Mouse (Mus musculus) small intestine, adult 2 months (tissue): Measurements from ENCODE around the gene Fndc4. TPM values are rescaled to one million over a fixed set of nuclear protein-coding genes. Genes with fewer than 3 reads are reported as not detected.

ENCODE experiments used
- H3K27ac ChIP-seq: fragments of 200-500 bp; 2 replicates; pipeline ENCODE4 v1.5.1; 2012; ENCODE audit warnings: low read depth, low read length, control low read depth, inconsistent platforms; ENCODE audit not compliant: insufficient read depth
- H3K27me3 ChIP-seq: fragments of 200-500 bp; 2 replicates; pipeline ENCODE4 v1.6.1; 2012; ENCODE audit warnings: mild to moderate bottlenecking, moderate library complexity, low read length, inconsistent platforms; ENCODE audit not compliant: control insufficient read depth, insufficient read depth
- H3K36me3 ChIP-seq: fragments of 200-500 bp; 2 replicates; pipeline ENCODE4 v1.6.1; 2012; ENCODE audit warnings: mild to moderate bottlenecking, low read length, control low read depth, inconsistent platforms; ENCODE audit not compliant: control insufficient read depth, insufficient read depth
- H3K4me1 ChIP-seq: fragments of 200-500 bp; 2 replicates; pipeline ENCODE4 v1.6.1; 2012; ENCODE audit warnings: low read length, inconsistent platforms, mixed read lengths; ENCODE audit not compliant: control insufficient read depth, insufficient read depth, insufficient read length
- H3K4me3 ChIP-seq: fragments of 200-500 bp; 2 replicates; pipeline ENCODE4 v1.5.1; 2012; ENCODE audit warnings: low read depth, mild to moderate bottlenecking, control low read depth, inconsistent platforms, low read length, moderate library complexity
- CTCF ChIP-seq: fragments of 200-500 bp; IDR thresholded peaks from 2 replicates; pipeline ENCODE4 v1.5.1; 2012; ENCODE audit warnings: low read depth, mild to moderate bottlenecking, control low read depth, inconsistent platforms, low read length, moderate library complexity, mixed read lengths; ENCODE audit not compliant: insufficient replicate concordance, insufficient read length; ENCODE audit errors: extremely low read depth
- POLR2A ChIP-seq: fragments of 200-500 bp; IDR thresholded peaks from 2 replicates; pipeline ENCODE4 v1.6.1; 2012; ENCODE audit warnings: low read depth, mild to moderate bottlenecking, control low read depth, inconsistent platforms, low read length, moderate library complexity
- WGBS: fragments of 180-500 bp; shearing (Covaris S2); methylation state at CpG from one replicate; pipeline ENCODE4 v1.1.7; 2018; 5-methylcytosine and 5-hydroxymethylcytosine counted together
- polyA plus RNA-seq: library from polyadenylated mRNA; depleted of rRNA; stranded (reverse); fragments of >200 nt; gene quantifications from 2 replicates; pipeline ENCODE4 v1.2.3, GENCODE M21; 2012; rRNA removed

Gene Fndc4
- 1.7 and 1.8 TPM in 2 replicates for polyA plus RNA-seq

GRCm38 (mm10) chr5:31295606-31296141, at the start of gene Fndc4:
Fndc4 (minus strand) TSS chr5:31296080.
- no peak within 1 kb of the TSS for H3K27ac ChIP-seq
- TF ChIP-seq POLR2A (no peak), CTCF (no peak)
- H3K4me3 ChIP-seq = peak within 1 kb of the TSS; percentile 58
- under 1% methylated on average over 46 of the region's 46 CpGs for WGBS
- peaks cover 18% of the 10 kb centered on the region for H3K27me3 ChIP-seq
- peaks cover 12% of the 10 kb centered on the region for H3K4me1 ChIP-seq
- H3K36me3 ChIP-seq = no peaks in the 10 kb centered on the region

GRCm38 (mm10) chr5:31328255-31328654, 32.4 kb upstream of the Fndc4 start:
- WGBS = 30% methylated on average over 7 of the region's 7 CpGs
- Histone ChIP-seq H3K27ac (no peak overlapping the region), H3K27me3 (no peaks in the 10 kb centered on the region), H3K36me3 (no peaks in the 10 kb centered on the region), H3K4me3 (no peak overlapping the region), H3K4me1 (no peaks in the 10 kb centered on the region)
- TF ChIP-seq CTCF (peak; percentile 65; the same call in 1 of the 2 replicates), POLR2A (no peak)

- WGBS = 14% methylated on average over 5 of the region's 5 CpGs
- no peak for TF ChIP-seq POLR2A
- no peak for TF ChIP-seq CTCF
- H3K27ac ChIP-seq = no peak overlapping the region
- H3K4me3 ChIP-seq = no peak overlapping the region
- H3K36me3 ChIP-seq = no peaks in the 10 kb centered on the region
- no peaks in the 10 kb centered on the region for H3K4me1 ChIP-seq
- H3K27me3 ChIP-seq = no peaks in the 10 kb centered on the region
Observed at GRCm38 (mm10) chr5:31326850-31327249, 31.0 kb upstream of the Fndc4 start.

- no peaks in the 10 kb centered on the region for H3K36me3 ChIP-seq
- WGBS = 48% methylated on average over 3 of the region's 3 CpGs
- H3K4me3 ChIP-seq = no peak overlapping the region
- H3K27me3 ChIP-seq = no peaks in the 10 kb centered on the region
- no peak overlapping the region for H3K27ac ChIP-seq
- no peak for TF ChIP-seq POLR2A
- no peak for TF ChIP-seq CTCF
- no peaks in the 10 kb centered on the region for H3K4me1 ChIP-seq
Observed at GRCm38 (mm10) chr5:31324085-31324484, 28.2 kb upstream of the Fndc4 start.

GRCm38 (mm10) chr5:31322776-31323175, 26.9 kb upstream of the Fndc4 start:
- Histone ChIP-seq H3K36me3 (no peaks in the 10 kb centered on the region), H3K27me3 (no peaks in the 10 kb centered on the region), H3K27ac (no peak overlapping the region), H3K4me1 (no peaks in the 10 kb centered on the region), H3K4me3 (no peak overlapping the region)
- 44% methylated on average over 3 of the region's 3 CpGs for WGBS
- TF ChIP-seq CTCF (no peak), POLR2A (no peak)

- no peak overlapping the region for H3K4me3 ChIP-seq
- TF ChIP-seq CTCF = no peak
- no peak for TF ChIP-seq POLR2A
- H3K36me3 ChIP-seq = no peaks in the 10 kb centered on the region
- WGBS = 86% methylated on average over 8 of the region's 8 CpGs
- H3K27me3 ChIP-seq = no peaks in the 10 kb centered on the region
- no peak overlapping the region for H3K27ac ChIP-seq
- no peaks in the 10 kb centered on the region for H3K4me1 ChIP-seq
Observed at GRCm38 (mm10) chr5:31312806-31313205, 16.9 kb upstream of the Fndc4 start.

- H3K36me3 ChIP-seq = no peaks in the 10 kb centered on the region
- no peaks in the 10 kb centered on the region for H3K4me1 ChIP-seq
- no peak overlapping the region for H3K27ac ChIP-seq
- TF ChIP-seq POLR2A = no peak
- no peak for TF ChIP-seq CTCF
- 84% methylated on average over 6 of the region's 6 CpGs for WGBS
- peaks cover 3% of the 10 kb centered on the region; the same call in 1 of the 2 replicates for H3K27me3 ChIP-seq
- no peak overlapping the region for H3K4me3 ChIP-seq
Observed at GRCm38 (mm10) chr5:31303093-31303492, 7.2 kb upstream of the Fndc4 start.

- Histone ChIP-seq H3K27me3 (peaks cover 9% of the 10 kb centered on the region; the same call in 1 of the 2 replicates), H3K4me3 (no peak overlapping the region), H3K27ac (no peak overlapping the region), H3K4me1 (peaks cover 3% of the 10 kb centered on the region; the same call in 1 of the 2 replicates), H3K36me3 (no peaks in the 10 kb centered on the region)
- WGBS = 71% methylated on average over 8 of the region's 8 CpGs
- no peak for TF ChIP-seq CTCF
- TF ChIP-seq POLR2A = no peak
Observed at GRCm38 (mm10) chr5:31301866-31302265, 6.0 kb upstream of the Fndc4 start.
